Mouse (Mus musculus) olfactory bulb, adult 2 months (tissue): ENCODE results near the gene Skp2. TPM values are rescaled to one million over a fixed set of nuclear protein-coding genes. Genes with fewer than 3 reads are reported as not detected.

Experiments
- H3K27ac ChIP-seq: fragments of 200-500 bp; 2 replicates; pipeline ENCODE4 v1.5.1; 2012; ENCODE audit warnings: low read depth, low read length; ENCODE audit not compliant: insufficient read depth
- H3K4me1 ChIP-seq: fragments of 200-500 bp; 2 replicates; pipeline ENCODE4 v1.6.1; 2012; ENCODE audit warnings: low read length; ENCODE audit not compliant: control insufficient read depth, insufficient read depth
- H3K4me3 ChIP-seq: fragments of 200-500 bp; 2 replicates; pipeline ENCODE4 v1.5.1; 2012; ENCODE audit warnings: mild to moderate bottlenecking, low read depth, low read length, moderate library complexity; ENCODE audit not compliant: insufficient read depth
- CTCF ChIP-seq: fragments of 200-500 bp; IDR thresholded peaks from 2 replicates; pipeline ENCODE4 v1.5.1; 2012; ENCODE audit warnings: low read depth, mild to moderate bottlenecking, low read length, moderate library complexity; ENCODE audit not compliant: insufficient read depth
- POLR2A ChIP-seq: fragments of 200-500 bp; IDR thresholded peaks from 2 replicates; pipeline ENCODE4 v1.6.1; 2012; ENCODE audit warnings: mild to moderate bottlenecking, low read depth, low read length, moderate library complexity; ENCODE audit not compliant: insufficient read depth
- WGBS: fragments of 180-500 bp; shearing (Covaris S2); methylation state at CpG from one replicate; pipeline ENCODE4 v1.1.7; 2018; 5-methylcytosine and 5-hydroxymethylcytosine counted together
- polyA plus RNA-seq: library from polyadenylated mRNA; stranded (reverse); fragments of >200 nt; gene quantifications from 2 replicates; pipeline ENCODE4 v1.2.4, GENCODE M21; 2012; ENCODE audit warnings: low replicate concordance; ENCODE audit not compliant: missing spikeins, insufficient read depth, insufficient read length

Skp2 gene
- polyA plus RNA-seq, 1 experiment: not detected

GRCm38 (mm10) chr15:9074139-9074538 is 81.1 kb downstream of the Skp2 start:
- WGBS: 47% methylated on average over 2 of the region's 2 CpGs
- H3K27ac ChIP-seq: no peak overlapping the region
- H3K4me1 ChIP-seq: peaks cover 13% of the 10 kb centered on the region
- no peak for TF ChIP-seq CTCF
- no peak for TF ChIP-seq POLR2A
- no peak overlapping the region for H3K4me3 ChIP-seq

- TF ChIP-seq POLR2A (no peak), CTCF (no peak)
- H3K4me3 ChIP-seq: no peak overlapping the region
- 80% methylated on average over 5 of the region's 5 CpGs for WGBS
- H3K27ac ChIP-seq: no peak overlapping the region
- peaks cover 11% of the 10 kb centered on the region for H3K4me1 ChIP-seq
Observed at GRCm38 (mm10) chr15:9073684-9074083, 81.5 kb downstream of the Skp2 start.

GRCm38 (mm10) chr15:9073067-9073608 is 82.1 kb downstream of the Skp2 start:
- Histone ChIP-seq H3K4me3 (no peak overlapping the region), H3K4me1 (peaks cover 11% of the 10 kb centered on the region), H3K27ac (no peak overlapping the region)
- TF ChIP-seq CTCF: no peak
- no peak for TF ChIP-seq POLR2A
- 37% methylated on average over 12 of the region's 12 CpGs for WGBS

- 12% methylated on average over 5 of the region's 5 CpGs for WGBS
- Histone ChIP-seq H3K4me3 (no peak overlapping the region), H3K4me1 (peaks cover 11% of the 10 kb centered on the region), H3K27ac (no peak overlapping the region)
- TF ChIP-seq CTCF: no peak
- no peak for TF ChIP-seq POLR2A
Observed at GRCm38 (mm10) chr15:9072630-9073029, 82.6 kb downstream of the Skp2 start.

GRCm38 (mm10) chr15:9071556-9072544 is 83.4 kb downstream of the Skp2 start:
- no peak for TF ChIP-seq POLR2A
- TF ChIP-seq CTCF: no peak
- Histone ChIP-seq H3K4me3 (peak overlapping the region; percentile 95), H3K27ac (peak overlapping the region; percentile 70), H3K4me1 (peaks cover 11% of the 10 kb centered on the region)
- WGBS: 1% methylated on average over 64 of the region's 66 CpGs

- TF ChIP-seq CTCF (no peak), POLR2A (peak; percentile 60)
- Histone ChIP-seq H3K4me1 (peaks cover 11% of the 10 kb centered on the region), H3K27ac (peak within 1 kb of the TSS; percentile 70), H3K4me3 (peak within 1 kb of the TSS; percentile 95)
- WGBS: under 1% methylated on average over 54 of the region's 54 CpGs
Observed at GRCm38 (mm10) chr15:9070912-9071555, 84.2 kb downstream of the Skp2 start, which contains the start of gene Nadk2. Gene Nadk2, plus strand, starts transcription at chr15:9071260.

GRCm38 (mm10) chr15:9070353-9070752 is 84.9 kb downstream of the Skp2 start:
- no peak for TF ChIP-seq CTCF
- no peak for TF ChIP-seq POLR2A
- 4% methylated on average over 3 of the region's 3 CpGs for WGBS
- peaks cover 11% of the 10 kb centered on the region for H3K4me1 ChIP-seq
- H3K27ac ChIP-seq: 0 out of 2 replicates have a peak overlapping the region, but pooled peaks have one; percentile 28
- H3K4me3 ChIP-seq: peak overlapping the region; percentile 95

GRCm38 (mm10) chr15:9068881-9069280 is 86.3 kb downstream of the Skp2 start:
- H3K4me3 ChIP-seq: no peak overlapping the region
- peaks cover 6% of the 10 kb centered on the region; the same call in 1 of the 2 replicates for H3K4me1 ChIP-seq
- 88% methylated on average over 4 of the region's 4 CpGs for WGBS
- H3K27ac ChIP-seq: no peak overlapping the region
- TF ChIP-seq CTCF (no peak), POLR2A (no peak)

Other genes starting within 250 kb of the Skp2 start
- gene Ranbp3l, start 187.5 kb downstream of the Skp2 start, polyA plus RNA-seq: 361 TPM in 1 of 2 replicates, not detected in the other
- gene Nadk2, start 84.2 kb downstream of the Skp2 start, polyA plus RNA-seq: not detected in 2 replicates
- not detected in 2 replicates for gene Lmbrd2, start 14.9 kb downstream of the Skp2 start, polyA plus RNA-seq
- gene Ugt3a1, start 121.5 kb upstream of the Skp2 start, polyA plus RNA-seq: not detected in 2 replicates
- not detected in 2 replicates for gene Ugt3a2, start 180.1 kb upstream of the Skp2 start, polyA plus RNA-seq